Comparison of ENCODE assay signal across 29 mouse cellular contexts in the genomic region with DNA sequence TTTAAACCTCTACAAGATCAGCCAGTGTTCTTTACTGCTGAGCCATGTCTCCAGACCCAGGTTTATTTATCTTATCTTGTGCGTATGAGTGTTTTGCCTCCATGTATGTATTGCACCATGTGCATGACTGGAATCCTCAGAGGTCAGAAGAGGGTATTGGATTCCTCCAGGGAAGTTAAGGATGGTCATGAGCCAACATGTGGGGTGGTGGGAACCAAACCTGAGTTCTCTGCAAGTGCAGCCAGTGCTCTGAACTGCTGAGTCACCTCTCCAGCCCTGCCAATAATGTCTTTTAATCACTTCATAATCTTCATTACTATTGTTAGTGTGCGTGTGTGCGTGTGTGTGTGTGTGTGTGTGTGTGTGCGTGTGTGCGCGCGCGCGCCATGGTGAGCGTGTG. TPM values are rescaled to one million over a fixed set of nuclear protein-coding genes. Genes with fewer than 3 reads are reported as not detected.
DNase-seq lines count a peak whose midpoint lies in the region; ATAC-seq and TF ChIP-seq lines count a peak whose summit lies in the region.
"Had no signal": no experiment of that assay in that cellular context is flagged by ENCODE, and none has a peak within 500 bp of the region (broad histone marks: within the 10 kb centered on the region; RNA-seq: fewer than 3 reads in every experiment).

No protein-coding gene starts in this region.

- H3K27ac ChIP-seq in liver, adult 2 months (replicated peaks; ENCODE audit: insufficient read depth, low read depth, low read length): peak overlapping the region; percentile 63
- H3K27ac ChIP-seq in liver, embryonic 12.5 days: no peak overlapping the region
- H3K27ac ChIP-seq in ES-E14 (ENCODE audit: insufficient read depth, low read depth, low read length, poor library complexity, severe bottlenecking): no peak overlapping the region
- H3K27ac ChIP-seq in small intestine, adult 2 months (ENCODE audit: insufficient read depth, low read depth, low read length): peak overlapping the region; percentile 98
- H3K27ac ChIP-seq in forebrain, embryonic 14.5 days (ENCODE audit: low read depth, low read length): no peak overlapping the region
- H3K27ac ChIP-seq: forebrain, embryonic 10.5 days; hindbrain, embryonic 15.5 days; left cerebral cortex, adult 2 months; lung, embryonic 15.5 days; midbrain, embryonic 10.5 days; midbrain, embryonic 15.5 days; neural tube, embryonic 15.5 days had no signal

- no peaks in the 10 kb centered on the region for H3K27me3 ChIP-seq in liver, adult 2 months (ENCODE audit: control insufficient read depth, insufficient read depth, low read length)
- no peaks in the 10 kb centered on the region for H3K27me3 ChIP-seq in liver, embryonic 12.5 days (replicated peaks)
- H3K27me3 ChIP-seq in small intestine, adult 2 months (ENCODE audit: control insufficient read depth, insufficient read depth, low read length): no peaks in the 10 kb centered on the region
- no peaks in the 10 kb centered on the region for H3K27me3 ChIP-seq in forebrain, embryonic 14.5 days (replicated peaks; ENCODE audit: control insufficient read depth, insufficient read depth, low read length)
- H3K27me3 ChIP-seq: hindbrain, embryonic 15.5 days; lung, embryonic 15.5 days; midbrain, embryonic 15.5 days; neural tube, embryonic 15.5 days had no signal

- H3K9ac ChIP-seq in liver, adult 2 months (ENCODE audit: low read depth, low read length): no peak overlapping the region
- no peak overlapping the region for H3K9ac ChIP-seq in liver, embryonic 12.5 days
- H3K9ac ChIP-seq in ES-E14 (ENCODE audit: insufficient read depth, low read depth, low read length, poor library complexity, severe bottlenecking): no peak overlapping the region; the same call in 1 of the 2 replicates
- H3K9ac ChIP-seq in forebrain, embryonic 14.5 days (ENCODE audit: low read length): no peak overlapping the region
- H3K9ac ChIP-seq: hindbrain, embryonic 15.5 days; lung, embryonic 15.5 days; midbrain, embryonic 15.5 days; neural tube, embryonic 15.5 days had no signal

- no peak for TF ChIP-seq CTCF in liver, adult 2 months (IDR thresholded peaks at IDR 0.05; ENCODE audit: low read depth, low read length)
- no peak for TF ChIP-seq CTCF in small intestine, adult 2 months (IDR thresholded peaks at IDR 0.05; ENCODE audit: extremely low read depth, insufficient read length, insufficient replicate concordance, low read depth, low read length)

- WGBS in liver, adult 2 months: 72% methylated on average over 10 of the region's 10 CpGs
- WGBS in liver, embryonic 12.5 days (ENCODE audit: insufficient replicate concordance): 89% methylated on average over 10 of the region's 10 CpGs
- 55% methylated on average over 10 of the region's 10 CpGs for WGBS in small intestine, adult 2 months
- 96% methylated on average over 10 of the region's 10 CpGs for WGBS in forebrain, embryonic 14.5 days

- H3K4me3 ChIP-seq in liver, adult 2 months (ENCODE audit: insufficient read depth, low read depth, low read length): no peak overlapping the region
- no peak overlapping the region; the same call in 1 of the 2 replicates for H3K4me3 ChIP-seq in liver, embryonic 12.5 days
- H3K4me3 ChIP-seq in ES-E14 (ENCODE audit: insufficient read depth in 1 of 2, low read depth in 1 of 2, low read length in 2 of 2, poor library complexity in 1 of 2, severe bottlenecking in 1 of 2): no peak overlapping the region
- H3K4me3 ChIP-seq in small intestine, adult 2 months (ENCODE audit: low read depth, low read length): peak overlapping the region; percentile 41
- H3K4me3 ChIP-seq in forebrain, embryonic 14.5 days (ENCODE audit: low read depth, low read length): no peak overlapping the region
- H3K4me3 ChIP-seq: forebrain, embryonic 10.5 days; hindbrain, embryonic 15.5 days; left cerebral cortex, adult 2 months; lung, embryonic 15.5 days; midbrain, embryonic 10.5 days; midbrain, embryonic 15.5 days; neural tube, embryonic 15.5 days had no signal

- peaks cover under 1% of the 10 kb centered on the region for H3K36me3 ChIP-seq in liver, adult 2 months (ENCODE audit: control insufficient read depth, insufficient read depth, low read length)
- peaks cover 13% of the 10 kb centered on the region for H3K36me3 ChIP-seq in liver, embryonic 12.5 days
- H3K36me3 ChIP-seq in ES-E14 (ENCODE audit: control insufficient read depth, insufficient read depth, low read length, poor library complexity, severe bottlenecking): no peaks in the 10 kb centered on the region
- H3K36me3 ChIP-seq in small intestine, adult 2 months (ENCODE audit: control insufficient read depth, insufficient read depth, low read length): peaks cover 4% of the 10 kb centered on the region
- H3K36me3 ChIP-seq in forebrain, embryonic 14.5 days (ENCODE audit: control insufficient read depth, insufficient read depth, low read length): peaks cover under 1% of the 10 kb centered on the region; the same call in 1 of the 2 replicates
- H3K36me3 ChIP-seq: lung, embryonic 15.5 days; midbrain, embryonic 15.5 days; neural tube, embryonic 15.5 days had no signal

- TF ChIP-seq POLR2A in liver, adult 2 months (IDR thresholded peaks at IDR 0.05; ENCODE audit: extremely low read depth, insufficient read depth, low read length): no peak
- no peak for TF ChIP-seq POLR2A in small intestine, adult 2 months (IDR thresholded peaks at IDR 0.05; ENCODE audit: low read depth, low read length)

- ATAC-seq in liver, embryonic 12.5 days: no peak
- ATAC-seq in activated CD4-positive, CD25-positive, alpha-beta regulatory T cell, adult 4 months: no peak
- ATAC-seq in inflammation-experienced regulatory T-cells, adult 6 months: no peak
- no peak for ATAC-seq in forebrain, embryonic 14.5 days
- ATAC-seq: midbrain, embryonic 15.5 days had no signal

- no peak overlapping the region for H3K4me2 ChIP-seq in liver, embryonic 12.5 days
- H3K4me2 ChIP-seq in forebrain, embryonic 14.5 days (ENCODE audit: low read length): no peak overlapping the region
- H3K4me2 ChIP-seq: heart, embryonic 11.5 days; hindbrain, embryonic 15.5 days; lung, embryonic 15.5 days; midbrain, embryonic 15.5 days; neural tube, embryonic 15.5 days had no signal

- peak; percentile 28 for DNase-seq in liver, adult 2 months (ENCODE audit: extremely low read depth, low read depth, low spot score)
- no peak for DNase-seq in ES-E14 (ENCODE audit: low read depth, low spot score)
- DNase-seq in fat pad, adult 2 months (ENCODE audit: extremely low read depth, low read depth, low spot score): peak; percentile 81
- no peak for DNase-seq in forebrain, embryonic 14.5 days (ENCODE audit: low spot score)
- DNase-seq: adrenal gland, postnatal 10 days; B cell, adult 2 months; cerebellum, adult 11 months; cerebellum, adult 9-10 months; cerebellum, postnatal 36 days; gastrocnemius, postnatal 10 days; heart, postnatal 4 days; kidney, adult 9 months; kidney, postnatal 14 days; retina, postnatal 1 day; right cerebral cortex, postnatal 14 days; thymus, adult 2 months; thymus, postnatal 36 days had no signal

- peaks cover 31% of the 10 kb centered on the region for H3K4me1 ChIP-seq in liver, adult 2 months (ENCODE audit: control insufficient read depth, insufficient read depth, low read length)
- H3K4me1 ChIP-seq in liver, embryonic 12.5 days: peaks cover 52% of the 10 kb centered on the region
- peaks cover 6 to 8% of the 10 kb centered on the region in 2 experiments; a peak in 3 of 4 replicates for H3K4me1 ChIP-seq in ES-E14 (ENCODE audit: control insufficient read depth in 2 of 2, insufficient read depth in 2 of 2, low read length in 2 of 2, poor library complexity in 1 of 2)
- peaks cover 27% of the 10 kb centered on the region; the same call in 1 of the 2 replicates for H3K4me1 ChIP-seq in small intestine, adult 2 months (ENCODE audit: control insufficient read depth, insufficient read depth, insufficient read length, low read length)
- H3K4me1 ChIP-seq in forebrain, embryonic 14.5 days (ENCODE audit: control insufficient read depth, insufficient read depth, low read length): peaks cover 8% of the 10 kb centered on the region; the same call in 1 of the 2 replicates
- H3K4me1 ChIP-seq: hindbrain, embryonic 15.5 days; midbrain, embryonic 15.5 days; neural tube, embryonic 15.5 days had no signal

- in situ Hi-C loops in ES-E14 (cut with MboI; ENCODE audit: low sequenced_read_pairs in 2 of 2, unreplicated experiment in 2 of 2): no loop called here

- H3K79me2 ChIP-seq in liver, adult 2 months (ENCODE audit: control insufficient read depth, insufficient read depth, low read length): peaks cover 14% of the 10 kb centered on the region; the same call in 1 of the 2 replicates

- no peaks in the 10 kb centered on the region for H3K9me3 ChIP-seq in liver, embryonic 12.5 days (replicated peaks)
- H3K9me3 ChIP-seq in ES-E14 (ENCODE audit: control insufficient read depth, insufficient read depth, low read depth, low read length): no peaks in the 10 kb centered on the region
- no peaks in the 10 kb centered on the region for H3K9me3 ChIP-seq in forebrain, embryonic 14.5 days (replicated peaks; ENCODE audit: control insufficient read depth, low read length)
- H3K9me3 ChIP-seq: forebrain, embryonic 10.5 days; hindbrain, embryonic 15.5 days; lung, embryonic 15.5 days; midbrain, embryonic 10.5 days; midbrain, embryonic 15.5 days; neural tube, embryonic 15.5 days had no signal

RNA-seq across cellular contexts. Expression of gene Ifi35, which starts 3.3 kb away (rescaled TPM):
- total RNA-seq in liver, adult 2 months (2014; rRNA removed): 24.6 and 37.1 TPM in 2 replicates
- polyA plus RNA-seq in liver, adult 2 months (2012; rRNA removed): 33.8 and 43.6 TPM in 2 replicates
- 35.8 and 37.1 TPM in 2 replicates for polyA plus RNA-seq in liver, embryonic 12.5 days (2016; fragmentation: Nextera tagmentation; extraction: Ambion mirVana)
- 5.0 and 9.1 TPM in 2 replicates for total RNA-seq in ES-E14 (2012; rRNA removed)
- polyA plus RNA-seq in small intestine, adult 2 months (2012; rRNA removed): 44.3 and 123 TPM in 2 replicates
- polyA plus RNA-seq in activated CD4-positive, CD25-positive, alpha-beta regulatory T cell, adult 4 months (2017; shearing (Covaris generic)): 100 to 1,000 TPM; 148 to 179 TPM
- polyA plus RNA-seq in inflammation-experienced regulatory T-cells, adult 6 months (2017; shearing (Covaris generic)): 100 to 1,000 TPM; 143 to 171 (median 153) TPM
- polyA plus RNA-seq in forebrain, embryonic 14.5 days (2014; fragmentation: Nextera tagmentation; extraction: Ambion mirVana): 2.7 and 3.4 TPM in 2 replicates

RNA-seq across cellular contexts. Expression of gene Rpl27, which starts 9.4 kb away (rescaled TPM):
- total RNA-seq in liver, adult 2 months (2014; rRNA removed): 236 and 259 TPM in 2 replicates
- polyA plus RNA-seq in liver, adult 2 months (2012; rRNA removed): 193 and 230 TPM in 2 replicates
- polyA plus RNA-seq in liver, embryonic 12.5 days (2016; fragmentation: Nextera tagmentation; extraction: Ambion mirVana): 378 and 390 TPM in 2 replicates
- total RNA-seq in ES-E14 (2012; rRNA removed): 1,298 and 1,307 TPM in 2 replicates
- polyA plus RNA-seq in small intestine, adult 2 months (2012; rRNA removed): 178 and 244 TPM in 2 replicates
- polyA plus RNA-seq in activated CD4-positive, CD25-positive, alpha-beta regulatory T cell, adult 4 months (2017; shearing (Covaris generic)): 100 to 1,000 TPM; 581 to 812 TPM
- 100 to 1,000 TPM; 523 to 733 (median 603) TPM for polyA plus RNA-seq in inflammation-experienced regulatory T-cells, adult 6 months (2017; shearing (Covaris generic))
- 281 and 371 TPM in 2 replicates for polyA plus RNA-seq in forebrain, embryonic 14.5 days (2014; fragmentation: Nextera tagmentation; extraction: Ambion mirVana)

RNA-seq across cellular contexts. Expression of gene Rnd2, which starts 13.3 kb away (rescaled TPM):
- total RNA-seq in liver, adult 2 months (2014; rRNA removed): 5.5 and 8.0 TPM in 2 replicates
- polyA plus RNA-seq in liver, adult 2 months (2012; rRNA removed): 18.9 and 22.3 TPM in 2 replicates
- polyA plus RNA-seq in liver, embryonic 12.5 days (2016; fragmentation: Nextera tagmentation; extraction: Ambion mirVana): 3.6 and 3.9 TPM in 2 replicates
- 8.9 and 10.4 TPM in 2 replicates for total RNA-seq in ES-E14 (2012; rRNA removed)
- 18.5 and 28.1 TPM in 2 replicates for polyA plus RNA-seq in small intestine, adult 2 months (2012; rRNA removed)
- under 1 TPM; 0.24 to 0.36 TPM for polyA plus RNA-seq in activated CD4-positive, CD25-positive, alpha-beta regulatory T cell, adult 4 months (2017; shearing (Covaris generic))
- polyA plus RNA-seq in inflammation-experienced regulatory T-cells, adult 6 months (2017; shearing (Covaris generic)): not detected
- 98.7 and 131 TPM in 2 replicates for polyA plus RNA-seq in forebrain, embryonic 14.5 days (2014; fragmentation: Nextera tagmentation; extraction: Ambion mirVana)

RNA-seq across cellular contexts. Expression of gene Vat1, which starts 14.5 kb away (rescaled TPM):
- total RNA-seq in liver, adult 2 months (2014; rRNA removed): 11.0 and 11.2 TPM in 2 replicates
- polyA plus RNA-seq in liver, adult 2 months (2012; rRNA removed): 30.4 and 33.4 TPM in 2 replicates
- 11.8 and 12.2 TPM in 2 replicates for polyA plus RNA-seq in liver, embryonic 12.5 days (2016; fragmentation: Nextera tagmentation; extraction: Ambion mirVana)
- 41.9 and 57.5 TPM in 2 replicates for total RNA-seq in ES-E14 (2012; rRNA removed)
- polyA plus RNA-seq in small intestine, adult 2 months (2012; rRNA removed): 92.5 and 272 TPM in 2 replicates
- polyA plus RNA-seq in activated CD4-positive, CD25-positive, alpha-beta regulatory T cell, adult 4 months (2017; shearing (Covaris generic)): 1 to 10 TPM in 1 of 2 experiments, under 1 TPM in 1; 0.60 to 1.5 TPM
- polyA plus RNA-seq in inflammation-experienced regulatory T-cells, adult 6 months (2017; shearing (Covaris generic)): 1 to 10 TPM; 1.7 to 2.5 (median 1.9) TPM
- polyA plus RNA-seq in forebrain, embryonic 14.5 days (2014; fragmentation: Nextera tagmentation; extraction: Ambion mirVana): 77.5 and 85.7 TPM in 2 replicates

RNA-seq across cellular contexts. Expression of gene Ptges3l, which starts 26.4 kb away (rescaled TPM):
- total RNA-seq in liver, adult 2 months (2014; rRNA removed): 0.27 and 0.46 TPM in 2 replicates
- polyA plus RNA-seq in liver, adult 2 months (2012; rRNA removed): 0.93 and 1.1 TPM in 2 replicates
- polyA plus RNA-seq in liver, embryonic 12.5 days (2016; fragmentation: Nextera tagmentation; extraction: Ambion mirVana): 1.3 and 2.1 TPM in 2 replicates
- total RNA-seq in ES-E14 (2012; rRNA removed): 3.2 and 3.4 TPM in 2 replicates
- 0.51 and 0.89 TPM in 2 replicates for polyA plus RNA-seq in small intestine, adult 2 months (2012; rRNA removed)
- 1 to 10 TPM; 1.1 to 4.2 TPM for polyA plus RNA-seq in activated CD4-positive, CD25-positive, alpha-beta regulatory T cell, adult 4 months (2017; shearing (Covaris generic))
- 1 to 10 TPM; 1.6 to 2.2 (median 2.1) TPM for polyA plus RNA-seq in inflammation-experienced regulatory T-cells, adult 6 months (2017; shearing (Covaris generic))
- polyA plus RNA-seq in forebrain, embryonic 14.5 days (2014; fragmentation: Nextera tagmentation; extraction: Ambion mirVana): 1.2 TPM in 2 replicates

Comparison
In these comparisons a context has a peak if more than half of its experiments do, and no peak if none do; other contexts are left out.
1. H3K27ac ChIP-seq: peak in liver, adult 2 months (single experiment) and small intestine, adult 2 months (single experiment); none in liver, embryonic 12.5 days (single experiment), ES-E14 (single experiment) and forebrain, embryonic 14.5 days (single experiment).
2. DNase-seq: peak in liver, adult 2 months (single experiment) and fat pad, adult 2 months (single experiment); none in ES-E14 (single experiment) and forebrain, embryonic 14.5 days (single experiment).